ENCODE assay signal across 24 mouse cellular contexts in the genomic region with DNA sequence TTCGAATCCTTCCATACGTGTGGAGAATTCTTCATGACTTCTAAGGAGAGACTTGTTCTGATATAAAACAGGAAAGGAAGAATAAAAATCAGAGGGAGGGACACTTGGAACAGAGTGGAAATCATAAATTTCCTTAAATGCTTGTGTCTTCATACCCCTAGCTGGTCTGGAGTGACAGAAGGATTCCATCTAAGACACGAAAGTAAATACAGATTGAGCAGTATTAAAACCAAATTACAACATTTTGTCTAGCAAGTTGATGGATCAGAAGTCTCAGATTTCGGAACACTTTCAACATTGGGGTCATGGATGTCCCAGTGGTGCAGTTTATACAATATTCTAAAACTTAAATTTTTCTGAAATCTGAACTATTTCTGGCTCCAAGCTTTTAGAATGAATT.
"Had no signal": no experiment of that assay in that cellular context is flagged by ENCODE, and none has a peak within 500 bp of the region (broad histone marks: within the 10 kb centered on the region; RNA-seq: fewer than 3 reads in every experiment).

No protein-coding gene starts in this region.

- H3K27me3 ChIP-seq: heart, embryonic 13.5 days; heart, embryonic 15.5 days; hindbrain, embryonic 13.5 days; hindbrain, embryonic 15.5 days; kidney, embryonic 15.5 days; limb, embryonic 13.5 days; limb, embryonic 15.5 days had no signal

- H3K27ac ChIP-seq: heart, adult 2 months; heart, embryonic 13.5 days; heart, embryonic 15.5 days; hindbrain, embryonic 13.5 days; hindbrain, embryonic 15.5 days; hindbrain, postnatal 0 days; kidney, embryonic 15.5 days; limb, embryonic 13.5 days; limb, embryonic 15.5 days had no signal

- H3K4me1 ChIP-seq: heart, embryonic 13.5 days; heart, embryonic 15.5 days; hindbrain, embryonic 13.5 days; hindbrain, embryonic 15.5 days; kidney, embryonic 15.5 days; limb, embryonic 13.5 days; limb, embryonic 15.5 days had no signal

- H3K9ac ChIP-seq: heart, embryonic 13.5 days; heart, embryonic 15.5 days; hindbrain, embryonic 13.5 days; hindbrain, embryonic 15.5 days; kidney, embryonic 15.5 days; limb, embryonic 13.5 days; limb, embryonic 15.5 days had no signal

- H3K4me3 ChIP-seq: heart, adult 2 months; heart, embryonic 13.5 days; heart, embryonic 15.5 days; hindbrain, embryonic 13.5 days; hindbrain, embryonic 15.5 days; kidney, embryonic 15.5 days; limb, embryonic 13.5 days; limb, embryonic 15.5 days had no signal

- ATAC-seq: hindbrain, postnatal 0 days; intestine, embryonic 16.5 days had no signal

- H3K36me3 ChIP-seq: heart, embryonic 13.5 days; heart, embryonic 15.5 days; hindbrain, embryonic 13.5 days; hindbrain, embryonic 15.5 days; kidney, embryonic 15.5 days; limb, embryonic 13.5 days; limb, embryonic 15.5 days had no signal

- H3K4me2 ChIP-seq: heart, embryonic 11.5 days; heart, embryonic 13.5 days; heart, embryonic 15.5 days; hindbrain, embryonic 13.5 days; hindbrain, embryonic 15.5 days; kidney, embryonic 15.5 days; limb, embryonic 13.5 days; limb, embryonic 15.5 days had no signal

- H3K9me3 ChIP-seq: heart, embryonic 13.5 days; heart, embryonic 15.5 days; hindbrain, embryonic 13.5 days; hindbrain, embryonic 15.5 days; kidney, embryonic 15.5 days; limb, embryonic 13.5 days; limb, embryonic 15.5 days had no signal

- DNase-seq: gastrocnemius, postnatal 14 days; gastrocnemius, postnatal 36 days; heart, adult 11 months; heart, adult 2 months; heart, postnatal 14 days; heart, postnatal 36 days; kidney, adult 11 months; kidney, adult 2 months; kidney, adult 9 months; kidney, postnatal 14 days; kidney, postnatal 36 days; layer of hippocampus, adult 9-11 months; layer of hippocampus, postnatal 36 days; left cerebral cortex, postnatal 4 days had no signal
